8 mouse cellular contexts compared by ENCODE assay signal in the genomic region with DNA sequence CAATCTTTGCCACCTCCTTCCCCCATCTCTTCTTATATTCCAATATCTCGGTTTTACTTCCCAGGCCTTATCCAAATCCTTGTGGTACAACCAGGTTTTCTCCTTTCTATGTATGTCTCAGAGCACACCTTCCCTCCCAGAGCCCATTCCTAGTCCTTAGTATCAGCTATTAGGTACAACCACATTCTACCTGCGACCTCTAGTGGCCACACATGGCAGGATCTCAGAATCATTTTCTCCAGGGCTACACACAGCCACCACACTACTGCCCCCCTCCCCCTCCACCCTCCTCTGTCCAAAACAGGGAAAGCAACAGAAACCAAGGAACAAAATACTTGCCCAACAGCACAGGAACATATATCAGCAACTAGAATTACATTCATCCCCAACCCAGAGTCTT.
DNase-seq lines count a peak whose midpoint lies in the region; ATAC-seq lines count a peak whose summit lies in the region.

No protein-coding gene starts in this region.

- H3K27me3 ChIP-seq in midbrain, embryonic 13.5 days = no peaks in the 10 kb centered on the region

- no peaks in the 10 kb centered on the region for H3K4me1 ChIP-seq in midbrain, embryonic 13.5 days (replicated peaks)

- WGBS in midbrain, embryonic 13.5 days = 13% methylated on average over 2 of the region's 2 CpGs

- no peak overlapping the region for H3K4me2 ChIP-seq in midbrain, embryonic 13.5 days (replicated peaks)

- ATAC-seq in granulocyte monocyte progenitor cell, adult 5-6 weeks (replicated peaks; ENCODE audit: poor library complexity, severe bottlenecking) = peak; percentile 97
- peak; percentile 72 for ATAC-seq in midbrain, embryonic 13.5 days
- ATAC-seq in erythroid progenitor cell, adult 5-6 weeks (replicated peaks; ENCODE audit: low FRiP score, poor library complexity, severe bottlenecking) = no peak

- DNase-seq in cerebellum, postnatal 14 days = peak; percentile 22 to 56
- DNase-seq in cerebellum, postnatal 36 days = no peak
- DNase-seq in 3134 (ENCODE audit: extremely low read depth, insufficient read length, low spot score) = peak; percentile 3
- DNase-seq in adrenal gland, postnatal 25 days = peak; percentile 19
- peak; percentile 2 for DNase-seq in left cerebral cortex, adult 11 months (ENCODE audit: low spot score)

- no peak overlapping the region for H3K27ac ChIP-seq in midbrain, embryonic 13.5 days

- no peaks in the 10 kb centered on the region for H3K9me3 ChIP-seq in midbrain, embryonic 13.5 days

- H3K9ac ChIP-seq in midbrain, embryonic 13.5 days (replicated peaks) = no peak overlapping the region

- H3K36me3 ChIP-seq in midbrain, embryonic 13.5 days = no peaks in the 10 kb centered on the region

- no peak overlapping the region for H3K4me3 ChIP-seq in midbrain, embryonic 13.5 days (replicated peaks)

Comparison
In these comparisons a context has a peak if more than half of its experiments do, and no peak if none do; other contexts are left out.
1. DNase-seq: peak in cerebellum, postnatal 14 days (2 of 2), 3134 (single experiment), adrenal gland, postnatal 25 days (single experiment) and left cerebral cortex, adult 11 months (single experiment); none in cerebellum, postnatal 36 days (0 of 2).